Mouse (Mus musculus): ENCODE results near the gene 1700123K08Rik.
"Not testable (repeated sequence)": the region's sequence is repeated elsewhere in the genome, so short reads cannot be mapped to it uniquely, and the experiment has no call there.

Gene 1700123K08Rik

DNA sequence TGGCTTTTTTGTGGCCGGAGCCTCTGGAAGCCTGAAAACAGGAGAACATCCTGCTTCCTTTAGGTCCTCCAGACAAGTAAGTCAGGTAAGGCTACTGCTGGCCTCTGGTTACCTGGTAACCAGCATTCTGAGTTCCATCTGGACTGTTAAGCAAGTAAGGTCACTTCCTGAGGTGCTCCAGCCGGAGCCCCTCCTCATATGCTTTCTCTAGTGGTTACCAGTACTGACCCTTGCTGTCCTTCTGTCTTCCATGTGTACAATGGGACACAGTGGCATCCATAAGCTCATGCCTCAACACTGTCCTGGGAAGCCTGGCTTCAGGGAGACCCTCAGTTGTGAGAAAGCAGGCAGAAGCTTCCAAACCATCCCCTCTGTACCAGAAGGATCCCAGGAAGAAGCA, at the start of gene 1700123K08Rik:
Gene 1700123K08Rik, minus strand, starts transcription at position 101 of the 400 bp plus-strand sequence.
- not testable (repeated sequence) for DNase-seq (ENCODE audit: low spot score in 2 of 2)

DNA sequence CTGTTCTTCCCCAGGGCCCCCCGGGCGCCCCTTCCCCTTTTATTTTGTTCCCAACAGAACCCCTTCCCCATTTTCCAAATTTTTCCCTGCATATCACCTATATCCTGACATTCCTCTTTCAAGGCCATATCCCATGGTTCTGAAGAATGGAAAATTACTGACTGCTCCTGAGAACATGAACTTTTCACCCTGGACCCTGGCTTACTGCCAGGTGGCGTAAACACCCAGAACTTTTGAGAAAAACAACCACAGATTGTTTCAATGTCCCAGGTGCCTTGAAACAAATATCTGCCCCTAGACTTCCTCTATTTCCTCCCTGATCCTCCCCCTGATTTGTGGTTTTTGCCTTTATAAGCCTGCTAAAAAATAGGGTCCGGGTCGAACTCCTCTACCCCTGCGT, 22.9 kb upstream of the 1700123K08Rik start:
- no peak for DNase-seq (ENCODE audit: low spot score in 2 of 2)

GRCm38 (mm10) chr5:138571623-138572022, 7.1 kb upstream of the 1700123K08Rik start:
- DNase-seq (ENCODE audit: low spot score in 2 of 2) = peak; percentile 45 to 59

DNA sequence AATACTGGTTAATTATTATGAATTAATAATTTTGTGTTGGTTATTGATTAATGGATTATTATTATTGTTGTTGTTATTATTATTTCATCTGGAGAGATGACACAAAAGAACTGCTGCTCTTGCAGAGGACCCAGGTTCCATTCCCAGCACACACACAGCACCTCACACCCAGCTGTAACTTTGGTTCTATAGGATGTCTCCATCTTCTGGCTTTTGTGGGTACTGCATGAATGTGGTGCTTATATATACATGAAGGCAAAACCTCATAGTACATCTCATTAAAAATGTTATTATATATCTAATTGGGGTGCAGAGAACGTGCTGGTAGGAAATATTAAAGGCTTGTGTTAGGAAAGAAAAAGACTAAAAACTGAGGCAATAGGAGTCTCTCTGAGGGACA, 11.8 kb downstream of the 1700123K08Rik start:
- no peak for DNase-seq (ENCODE audit: low spot score in 2 of 2)

GRCm38 (mm10) chr5:138532491-138532890, 32.0 kb downstream of the 1700123K08Rik start:
- DNase-seq (ENCODE audit: low spot score in 2 of 2) = no peak

All from thymus, postnatal 10 days (tissue).